Mouse (Mus musculus): ENCODE measurements around the gene Dgcr2.

DNA sequence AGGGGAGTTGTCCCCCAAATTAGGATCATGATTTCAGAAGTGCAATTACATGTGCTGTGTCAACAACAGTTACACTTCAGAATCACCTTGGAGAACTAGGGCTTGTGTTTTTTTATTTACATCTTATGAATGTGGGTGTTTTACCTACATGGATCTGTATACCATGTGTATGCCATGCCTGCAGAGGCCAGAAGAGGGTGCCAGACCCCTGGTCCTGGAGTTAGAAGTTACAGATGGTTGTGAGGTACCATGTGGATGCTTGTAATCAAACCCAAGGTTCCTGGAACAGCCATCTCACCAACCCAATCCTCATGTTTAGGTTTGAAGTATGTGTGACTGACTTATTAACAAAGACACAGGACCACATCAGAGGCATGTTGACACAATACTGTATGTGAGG, 39.8 kb downstream of the Dgcr2 start:
- TF ChIP-seq POLR2A (IDR thresholded peaks at IDR 0.05; ENCODE audit: extremely low read depth, insufficient read depth, low read length), result no peak
- TF ChIP-seq CTCF (IDR thresholded peaks at IDR 0.05; ENCODE audit: low read depth, low read length), result peak; percentile 60
